Mouse (Mus musculus) lung, adult 2 months (tissue): Measurements from ENCODE around the gene Ifitm6. TPM values are rescaled to one million over a fixed set of nuclear protein-coding genes. Genes with fewer than 3 reads are reported as not detected.
A peak's percentile ranks its signal among the peaks of the same experiment; 100 is the strongest.

Experiments
- DNase-seq: peaks from one replicate; pipeline ENCODE4 v3.0.0; 2022
- H3K4me1 ChIP-seq: fragments of 200-500 bp; 2 replicates; pipeline ENCODE4 v1.6.1; 2011; ENCODE audit warnings: low read length; ENCODE audit not compliant: control insufficient read depth, insufficient read depth
- H3K4me3 ChIP-seq: fragments of 200-500 bp; replicated peaks from 2 replicates; pipeline ENCODE3; 2011; ENCODE audit warnings: low read depth, mild to moderate bottlenecking, control low read depth, low read length; ENCODE audit errors: extremely low read depth
- CTCF ChIP-seq: fragments of 200-500 bp; IDR thresholded peaks from 2 replicates; pipeline ENCODE4 v1.5.1; 2011; ENCODE audit warnings: mild to moderate bottlenecking, low read length, control low read depth; ENCODE audit not compliant: insufficient read depth
- POLR2A ChIP-seq: fragments of 200-500 bp; IDR thresholded peaks from 2 replicates; pipeline ENCODE4 v1.6.1; 2011; ENCODE audit warnings: low read depth, mild to moderate bottlenecking, control low read depth, low read length, borderline replicate concordance; ENCODE audit errors: extremely low read depth
- WGBS: fragments of 180-500 bp; shearing (Covaris S2); methylation state at CpG from one replicate; pipeline ENCODE4 v1.1.7; 2018; 5-methylcytosine and 5-hydroxymethylcytosine counted together
- polyA plus RNA-seq: library from polyadenylated mRNA; depleted of rRNA; stranded (reverse); fragments of >200 nt; gene quantifications from 2 replicates; pipeline ENCODE4 v1.2.3, GENCODE M21; 2012

The Ifitm6 gene
- polyA plus RNA-seq, 1 experiment = 24.3 TPM

DNA sequence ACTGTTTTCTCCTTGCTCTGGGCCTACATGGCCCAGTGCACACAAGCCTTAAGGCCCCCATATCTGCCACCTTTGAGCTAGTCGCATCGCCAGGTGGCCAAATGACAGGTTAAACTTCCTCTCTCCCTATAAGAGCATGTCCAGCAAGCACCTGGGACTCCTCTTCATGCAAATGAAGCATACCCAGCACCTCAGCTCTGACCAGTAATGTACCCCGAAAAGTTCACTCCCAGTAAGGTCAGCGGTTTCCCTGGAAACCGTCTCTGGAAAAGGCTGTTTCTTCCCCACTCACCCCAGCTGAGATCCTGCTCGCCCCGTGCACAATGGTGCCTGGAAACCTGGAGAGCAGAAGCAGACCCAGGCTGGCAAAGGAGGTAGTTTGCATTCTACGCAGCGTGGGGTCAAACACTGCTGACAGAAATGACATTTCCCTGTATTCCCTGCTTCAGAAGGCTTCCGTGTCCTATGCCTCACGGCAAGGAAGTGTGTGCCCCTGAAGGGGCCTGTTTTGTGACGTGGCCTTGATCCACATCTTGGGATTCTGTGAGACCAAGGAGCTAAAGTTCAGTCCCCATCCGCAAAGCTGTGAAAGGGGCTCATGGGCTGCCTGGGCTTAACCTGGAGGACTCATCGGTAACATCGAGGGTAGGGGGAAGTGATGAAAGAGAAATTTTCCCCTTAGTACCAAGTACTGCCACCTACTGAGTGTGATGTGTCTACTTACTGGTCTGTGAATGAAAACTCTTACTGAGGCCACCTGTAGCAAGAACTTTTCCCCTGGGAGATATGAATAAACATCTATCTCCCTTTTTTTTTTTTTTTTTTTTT, 16.6 kb downstream of the Ifitm6 start:
- TF ChIP-seq CTCF = no peak
- TF ChIP-seq POLR2A = no peak
- no peak overlapping the region for H3K4me3 ChIP-seq
- 76% methylated on average over 15 of the region's 15 CpGs for WGBS
- no peaks in the 10 kb centered on the region for H3K4me1 ChIP-seq
- DNase-seq = no peak

DNA sequence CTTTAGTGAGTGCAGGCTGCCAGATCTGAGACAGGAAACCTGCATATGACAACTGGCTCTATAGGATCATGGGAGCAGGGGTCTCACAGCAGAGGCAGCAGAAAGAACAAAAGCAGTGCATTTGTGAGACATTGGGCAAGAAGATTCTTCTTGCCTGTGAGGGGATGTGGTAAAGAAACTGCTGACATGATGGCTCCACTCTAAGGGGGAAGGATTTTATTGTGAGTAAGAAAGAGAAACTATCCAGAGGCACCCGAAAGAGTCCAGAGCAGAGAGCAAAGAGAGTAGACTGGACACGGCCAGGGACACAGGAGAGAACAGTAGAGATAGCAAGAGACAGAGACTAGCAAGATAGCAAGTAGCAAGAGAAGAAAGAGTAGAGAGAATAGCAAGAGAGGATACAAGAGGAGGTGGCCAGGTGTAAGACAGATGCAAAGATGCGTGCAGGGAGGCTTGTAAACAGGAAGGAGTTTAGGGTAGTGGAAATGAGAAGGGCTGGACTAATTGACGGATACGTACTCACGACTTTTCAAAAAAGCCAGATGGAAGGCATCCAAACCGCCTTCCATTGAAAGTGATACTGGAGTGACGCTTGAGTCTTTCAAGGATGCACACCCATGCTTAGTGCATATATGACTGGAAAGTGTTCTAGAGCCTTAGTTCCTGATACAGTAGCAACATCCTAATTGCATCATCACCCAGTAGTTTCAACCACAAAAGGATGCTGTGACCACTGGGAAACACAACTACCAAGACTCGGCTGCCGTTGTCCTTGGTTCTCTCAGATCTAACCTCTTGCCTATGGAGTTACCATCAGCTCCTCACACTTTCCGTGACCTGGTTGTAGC, 18.6 kb downstream of the Ifitm6 start:
- DNase-seq = no peak
- 54% methylated on average over 11 of the region's 11 CpGs for WGBS
- no peaks in the 10 kb centered on the region for H3K4me1 ChIP-seq
- TF ChIP-seq POLR2A (no peak), CTCF (no peak)
- no peak overlapping the region for H3K4me3 ChIP-seq

GRCm38 (mm10) chr7:140997817-140998216, 19.9 kb downstream of the Ifitm6 start:
- TF ChIP-seq POLR2A (no peak), CTCF (no peak)
- DNase-seq = no peak
- Histone ChIP-seq H3K4me1 (no peaks in the 10 kb centered on the region), H3K4me3 (no peak overlapping the region)
- WGBS = 34% methylated on average over 1 of the region's 1 CpGs

- 68% methylated on average over 14 of the region's 14 CpGs for WGBS
- Histone ChIP-seq H3K4me3 (no peak overlapping the region), H3K4me1 (no peaks in the 10 kb centered on the region)
- TF ChIP-seq POLR2A = no peak
- TF ChIP-seq CTCF = peak; percentile 29; the same call in 1 of the 2 replicates
- no peak for DNase-seq
Measured at GRCm38 (mm10) chr7:140991117-140991689, 26.5 kb downstream of the Ifitm6 start.

- TF ChIP-seq CTCF = no peak
- TF ChIP-seq POLR2A = no peak
- no peak for DNase-seq
- H3K4me1 ChIP-seq = no peaks in the 10 kb centered on the region
- H3K4me3 ChIP-seq = no peak overlapping the region
- 64% methylated on average over 5 of the region's 5 CpGs for WGBS
Measured at GRCm38 (mm10) chr7:140990622-140991021, 27.1 kb downstream of the Ifitm6 start.

DNA sequence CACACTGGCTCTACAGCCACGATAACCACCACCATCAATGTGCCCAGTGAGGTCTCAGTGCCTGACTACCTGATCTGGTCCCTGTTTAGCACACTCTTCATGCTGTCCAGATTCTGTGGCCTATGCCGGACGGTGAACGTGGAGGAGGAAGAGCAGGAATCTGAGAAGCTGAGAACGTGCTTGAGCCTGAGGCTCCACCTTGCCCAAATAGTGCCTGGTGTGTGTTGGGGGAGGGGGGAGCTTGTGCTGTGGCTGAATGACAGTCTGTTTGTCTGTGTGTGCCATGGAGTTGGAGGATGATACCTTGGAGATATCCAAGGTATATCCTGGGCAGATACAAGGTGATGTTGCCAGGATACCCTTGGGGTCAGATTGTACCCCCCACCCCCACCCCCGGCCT, 27.5 kb downstream of the Ifitm6 start:
- H3K4me3 ChIP-seq = no peak overlapping the region
- no peaks in the 10 kb centered on the region for H3K4me1 ChIP-seq
- 52% methylated on average over 6 of the region's 6 CpGs for WGBS
- no peak for TF ChIP-seq CTCF
- TF ChIP-seq POLR2A = no peak
- no peak for DNase-seq

- no peak for DNase-seq
- 76% methylated on average over 4 of the region's 4 CpGs for WGBS
- Histone ChIP-seq H3K4me3 (no peak overlapping the region), H3K4me1 (no peaks in the 10 kb centered on the region)
- TF ChIP-seq POLR2A (no peak), CTCF (no peak)
Measured at GRCm38 (mm10) chr7:140989022-140989421, 28.7 kb downstream of the Ifitm6 start.

GRCm38 (mm10) chr7:140987182-140988138, 30.3 kb downstream of the Ifitm6 start:
- H3K4me3 ChIP-seq = no peak overlapping the region
- no peak for DNase-seq
- no peaks in the 10 kb centered on the region for H3K4me1 ChIP-seq
- WGBS = 77% methylated on average over 17 of the region's 17 CpGs
- TF ChIP-seq POLR2A = no peak
- no peak for TF ChIP-seq CTCF

GRCm38 (mm10) chr7:140982971-140983370, 34.8 kb downstream of the Ifitm6 start:
- no peak for DNase-seq
- WGBS = 80% methylated on average over 7 of the region's 7 CpGs
- no peaks in the 10 kb centered on the region for H3K4me1 ChIP-seq
- TF ChIP-seq POLR2A (no peak), CTCF (no peak)
- H3K4me3 ChIP-seq = no peak overlapping the region
